Mouse (Mus musculus) intestine, embryonic 15.5 days (tissue): Measurements from ENCODE around the gene Zfhx3. TPM values are rescaled to one million over a fixed set of nuclear protein-coding genes. Genes with fewer than 3 reads are reported as not detected.

Source experiments
- ATAC-seq: fragments of 200-750 bp; cut with Nextera tagmentation; 2 replicates; pipeline ENCODE4 v1.8.0; 2017; ENCODE audit warnings: moderate TSS enrichment, moderate library complexity
- H3K27ac ChIP-seq: fragments of 300-500 bp; sonication (generic); 2 replicates; pipeline ENCODE4 v1.5.1; 2015; ENCODE audit warnings: mild to moderate bottlenecking, inconsistent platforms
- H3K27me3 ChIP-seq: fragments of 300-500 bp; sonication (generic); replicated peaks from 2 replicates; pipeline ENCODE4 v1.6.1; 2015; ENCODE audit warnings: inconsistent platforms
- H3K36me3 ChIP-seq: fragments of 300-500 bp; sonication (generic); 2 replicates; pipeline ENCODE4 v1.6.1; 2015; ENCODE audit warnings: inconsistent platforms
- H3K4me1 ChIP-seq: fragments of 300-500 bp; sonication (generic); replicated peaks from 2 replicates; pipeline ENCODE4 v1.6.1; 2015; ENCODE audit warnings: inconsistent platforms
- H3K4me2 ChIP-seq: fragments of 300-500 bp; sonication (generic); replicated peaks from 2 replicates; pipeline ENCODE4 v1.6.1; 2015; ENCODE audit warnings: mild to moderate bottlenecking, inconsistent platforms
- H3K4me3 ChIP-seq: fragments of 300-500 bp; sonication (generic); replicated peaks from 2 replicates; pipeline ENCODE4 v1.5.1; 2015; ENCODE audit warnings: inconsistent platforms
- H3K9ac ChIP-seq: fragments of 300-500 bp; sonication (generic); 2 replicates; pipeline ENCODE4 v1.6.1; 2015; ENCODE audit warnings: inconsistent platforms
- H3K9me3 ChIP-seq: fragments of 300-500 bp; sonication (generic); 2 replicates; pipeline ENCODE4 v1.6.1; 2016; ENCODE audit warnings: inconsistent platforms
- WGBS: fragments of 180-500 bp; shearing (Covaris S2); methylation state at CpG from one replicate; pipeline ENCODE4 v1.1.7; 2015; 5-methylcytosine and 5-hydroxymethylcytosine counted together
- polyA plus RNA-seq: library from polyadenylated mRNA; unstranded; fragments of >200 nt; fragmentation: Nextera tagmentation; extraction: Ambion mirVana; gene quantifications from 2 replicates; pipeline ENCODE4 v1.2.1, GENCODE M21; 2015

Gene Zfhx3
- polyA plus RNA-seq, 1 experiment from 2014 or later: 11.5 TPM

DNA sequence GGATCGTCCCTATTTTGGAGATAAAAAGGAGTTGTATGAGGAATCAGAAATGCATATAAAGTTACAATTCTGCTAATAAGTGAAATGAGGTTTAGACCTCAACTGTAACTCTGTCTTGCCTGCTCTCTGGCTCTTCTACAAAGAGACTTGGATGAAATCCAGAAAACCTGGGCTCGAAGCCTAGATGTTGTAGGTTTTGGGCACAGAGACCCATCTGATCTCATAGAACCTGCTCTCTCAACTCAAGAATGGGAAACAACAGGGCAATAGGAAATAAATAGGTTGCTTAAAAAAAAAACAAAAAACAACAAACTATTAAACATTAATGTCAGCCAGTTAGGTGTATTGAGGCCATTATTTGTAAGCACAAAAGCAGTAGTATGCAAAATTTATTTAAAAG lies 182.6 kb downstream of the Zfhx3 start:
- no peak overlapping the region for H3K4me3 ChIP-seq
- H3K9me3 ChIP-seq: no peaks in the 10 kb centered on the region
- H3K4me1 ChIP-seq: no peaks in the 10 kb centered on the region
- no peak overlapping the region for H3K4me2 ChIP-seq
- 76% methylated on average over 2 of the region's 2 CpGs for WGBS
- no peaks in the 10 kb centered on the region for H3K36me3 ChIP-seq
- ATAC-seq: no peak
- H3K9ac ChIP-seq: no peak overlapping the region
- no peak overlapping the region for H3K27ac ChIP-seq
- no peaks in the 10 kb centered on the region for H3K27me3 ChIP-seq

DNA sequence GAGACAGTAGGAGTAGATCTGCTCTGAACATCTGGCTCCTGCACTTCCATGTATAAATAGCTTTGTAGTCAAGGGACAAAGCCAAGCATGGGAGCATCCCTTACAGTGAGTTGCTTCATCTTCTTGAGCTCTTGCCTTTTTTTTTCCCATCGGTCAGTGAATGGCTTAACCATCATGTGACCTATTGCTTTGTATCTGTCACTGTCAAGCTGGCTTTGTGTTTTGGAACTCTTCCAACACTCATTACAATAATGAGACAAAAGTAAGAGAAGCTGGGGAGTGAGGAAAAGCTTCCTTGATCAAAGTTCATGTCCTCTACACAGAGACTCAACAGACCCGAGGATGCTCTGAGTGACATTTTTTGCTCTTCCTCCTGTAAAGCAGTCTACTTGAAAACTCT lies 183.0 kb downstream of the Zfhx3 start:
- H3K9ac ChIP-seq: no peak overlapping the region
- H3K27me3 ChIP-seq: no peaks in the 10 kb centered on the region
- no peak overlapping the region for H3K27ac ChIP-seq
- no peaks in the 10 kb centered on the region for H3K9me3 ChIP-seq
- 69% methylated on average over 2 of the region's 2 CpGs for WGBS
- no peak for ATAC-seq
- H3K4me3 ChIP-seq: no peak overlapping the region
- H3K36me3 ChIP-seq: no peaks in the 10 kb centered on the region
- no peak overlapping the region for H3K4me2 ChIP-seq
- no peaks in the 10 kb centered on the region for H3K4me1 ChIP-seq

DNA sequence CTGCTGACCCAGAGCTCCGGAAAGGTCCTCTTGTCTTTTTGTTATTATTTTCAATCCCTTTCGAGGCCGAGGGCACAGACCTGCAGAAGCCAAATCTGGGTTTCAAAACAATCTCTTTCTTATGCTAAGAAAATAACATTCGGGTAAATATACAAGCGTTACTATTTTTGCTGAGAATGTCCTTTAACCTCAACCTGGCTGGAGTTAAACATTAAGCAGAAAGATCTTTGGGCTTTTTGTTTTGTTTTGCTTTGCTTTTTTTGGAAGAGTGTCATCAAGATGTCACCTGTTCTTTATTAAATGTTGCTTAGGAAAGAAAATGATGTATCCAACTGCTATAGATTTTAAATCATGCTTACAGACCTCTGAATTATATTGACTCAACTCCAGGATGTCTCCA lies 204.1 kb downstream of the Zfhx3 start:
- H3K4me2 ChIP-seq: no peak overlapping the region
- no peaks in the 10 kb centered on the region for H3K9me3 ChIP-seq
- H3K36me3 ChIP-seq: no peaks in the 10 kb centered on the region
- 74% methylated on average over 5 of the region's 5 CpGs for WGBS
- H3K27ac ChIP-seq: no peak overlapping the region
- no peak overlapping the region for H3K9ac ChIP-seq
- no peak for ATAC-seq
- no peaks in the 10 kb centered on the region for H3K27me3 ChIP-seq
- H3K4me1 ChIP-seq: no peaks in the 10 kb centered on the region
- H3K4me3 ChIP-seq: no peak overlapping the region

DNA sequence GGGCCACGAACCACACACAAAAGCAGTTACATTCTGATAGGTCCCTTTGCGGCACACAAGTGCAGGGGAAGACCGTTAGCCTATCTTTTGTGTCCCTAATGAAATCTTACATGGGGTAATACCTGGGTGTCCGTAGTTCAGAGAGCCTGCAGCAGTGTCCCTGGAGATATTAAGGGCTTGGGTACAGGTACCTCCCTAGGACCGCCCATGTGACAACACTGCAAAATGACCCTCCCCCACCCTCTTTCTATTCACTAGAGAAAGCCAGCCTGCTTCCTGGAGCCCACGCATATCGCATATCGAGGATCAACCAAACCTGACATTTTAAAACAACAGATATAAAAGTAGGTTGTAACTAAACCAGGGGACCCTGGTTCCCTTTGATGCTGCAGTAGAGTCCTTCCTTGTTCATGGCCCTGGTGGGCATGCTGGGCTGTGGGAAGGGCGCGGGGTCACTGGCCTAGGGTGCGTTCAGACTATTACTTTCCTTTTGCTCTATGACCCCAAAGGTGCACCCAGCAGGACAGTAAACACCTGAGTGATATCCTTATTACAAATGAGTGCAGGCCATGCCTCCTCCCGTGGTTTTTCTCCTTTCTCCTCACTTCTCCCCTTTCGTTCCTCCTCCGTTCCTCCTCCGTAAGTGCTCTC lies 206.3 kb downstream of the Zfhx3 start:
- 73% methylated on average over 15 of the region's 15 CpGs for WGBS
- Histone ChIP-seq H3K9ac (no peak overlapping the region), H3K9me3 (no peaks in the 10 kb centered on the region), H3K27ac (no peak overlapping the region), H3K4me3 (no peak overlapping the region), H3K27me3 (no peaks in the 10 kb centered on the region), H3K36me3 (no peaks in the 10 kb centered on the region), H3K4me1 (no peaks in the 10 kb centered on the region), H3K4me2 (no peak overlapping the region)
- ATAC-seq: no peak

DNA sequence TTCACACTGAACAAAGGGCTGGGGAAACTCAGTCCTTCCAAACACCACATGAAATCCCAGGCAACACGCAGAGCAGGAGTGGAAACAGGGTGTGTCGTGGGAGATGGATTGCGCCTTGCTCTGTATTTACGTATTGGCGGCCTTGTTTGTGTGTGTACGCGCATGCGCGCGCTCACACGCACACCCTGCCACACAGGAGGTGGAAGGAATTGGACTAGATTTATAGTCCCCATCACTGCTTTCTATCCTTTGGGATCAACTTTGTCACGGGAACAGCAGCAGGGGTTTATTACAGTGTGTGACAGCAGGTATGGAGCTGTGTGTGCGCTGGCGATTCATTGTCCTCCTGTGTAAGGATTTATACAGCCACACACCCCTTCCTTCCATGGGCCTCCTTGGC lies 228.4 kb downstream of the Zfhx3 start:
- Histone ChIP-seq H3K4me2 (no peak overlapping the region), H3K9ac (no peak overlapping the region), H3K4me3 (no peak overlapping the region), H3K27ac (no peak overlapping the region), H3K4me1 (no peaks in the 10 kb centered on the region), H3K27me3 (no peaks in the 10 kb centered on the region), H3K36me3 (no peaks in the 10 kb centered on the region), H3K9me3 (no peaks in the 10 kb centered on the region)
- 76% methylated on average over 14 of the region's 14 CpGs for WGBS
- no peak for ATAC-seq

DNA sequence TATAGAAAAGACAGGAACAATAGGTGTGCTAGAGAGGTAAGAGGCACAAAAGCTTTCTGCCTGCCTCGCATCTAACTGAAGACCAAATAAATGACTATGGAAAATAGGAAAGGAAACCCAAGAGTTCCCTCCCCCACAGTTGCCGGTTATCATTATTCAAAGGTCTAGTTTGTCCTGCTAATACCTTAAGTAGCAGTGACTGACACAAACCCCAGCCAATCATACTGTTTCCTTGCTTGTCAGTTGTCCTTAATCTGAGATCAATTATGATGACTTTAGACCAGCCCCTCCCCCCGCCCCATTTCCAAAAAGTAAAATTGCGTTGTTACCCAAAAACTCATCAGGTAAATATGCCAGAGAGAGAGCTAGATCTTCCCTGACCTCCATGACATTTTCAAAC lies 240.9 kb downstream of the Zfhx3 start:
- 83% methylated on average over 4 of the region's 4 CpGs for WGBS
- no peak overlapping the region for H3K4me3 ChIP-seq
- ATAC-seq: no peak
- H3K9ac ChIP-seq: no peak overlapping the region
- H3K4me2 ChIP-seq: no peak overlapping the region
- H3K4me1 ChIP-seq: no peaks in the 10 kb centered on the region
- H3K27me3 ChIP-seq: no peaks in the 10 kb centered on the region
- no peaks in the 10 kb centered on the region for H3K9me3 ChIP-seq
- no peak overlapping the region for H3K27ac ChIP-seq
- no peaks in the 10 kb centered on the region for H3K36me3 ChIP-seq

DNA sequence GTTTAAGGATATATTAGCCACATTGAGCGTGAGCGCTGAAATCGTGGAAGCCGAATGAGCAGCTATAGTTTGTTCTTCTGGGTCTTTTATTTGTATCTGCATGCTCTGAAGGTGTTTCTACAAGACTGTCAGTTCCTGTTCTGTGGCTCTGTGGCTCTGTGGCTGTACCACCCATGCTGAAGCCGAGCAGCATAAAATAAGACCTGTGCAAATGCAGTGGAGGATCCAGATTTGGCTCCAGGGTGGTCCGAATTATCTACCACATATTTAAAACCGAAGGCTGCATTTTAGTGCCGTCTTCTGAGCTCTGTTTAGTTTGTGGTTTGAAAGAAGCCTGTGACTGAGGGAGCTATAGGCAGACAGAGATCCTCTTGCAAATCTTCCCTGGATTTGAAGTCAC lies 241.5 kb downstream of the Zfhx3 start:
- Histone ChIP-seq H3K4me2 (no peak overlapping the region), H3K4me1 (no peaks in the 10 kb centered on the region), H3K9me3 (no peaks in the 10 kb centered on the region), H3K27ac (no peak overlapping the region), H3K27me3 (no peaks in the 10 kb centered on the region), H3K36me3 (no peaks in the 10 kb centered on the region), H3K9ac (no peak overlapping the region), H3K4me3 (no peak overlapping the region)
- 51% methylated on average over 8 of the region's 8 CpGs for whole genome bisulfite sequencing
- no peak for ATAC-seq

DNA sequence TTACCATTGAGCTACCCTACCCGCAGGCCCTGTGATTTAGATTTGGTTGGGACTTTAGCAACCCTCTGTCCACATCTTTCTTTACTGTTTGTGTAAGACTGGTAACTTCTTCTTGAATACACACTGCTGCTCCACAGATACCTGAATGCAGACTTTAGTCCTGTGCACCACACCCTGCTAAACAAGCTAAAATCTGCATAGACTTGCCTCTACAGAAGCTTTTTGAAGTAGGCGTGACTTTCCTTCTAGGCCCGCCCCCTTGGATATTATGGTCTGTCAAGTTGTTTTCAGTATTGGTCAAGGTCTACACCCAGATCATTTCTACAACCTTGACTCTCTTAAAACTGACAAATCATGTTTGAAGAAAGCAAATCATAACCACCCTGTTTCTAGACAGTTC lies 243.8 kb downstream of the Zfhx3 start:
- Histone ChIP-seq H3K27ac (no peak overlapping the region), H3K9ac (no peak overlapping the region), H3K4me3 (no peak overlapping the region), H3K4me2 (no peak overlapping the region), H3K4me1 (no peaks in the 10 kb centered on the region), H3K36me3 (no peaks in the 10 kb centered on the region), H3K9me3 (no peaks in the 10 kb centered on the region), H3K27me3 (no peaks in the 10 kb centered on the region)
- peak; percentile 45; the same call in 1 of the 2 replicates for ATAC-seq
- 80% methylated on average over 3 of the region's 3 CpGs for WGBS

DNA sequence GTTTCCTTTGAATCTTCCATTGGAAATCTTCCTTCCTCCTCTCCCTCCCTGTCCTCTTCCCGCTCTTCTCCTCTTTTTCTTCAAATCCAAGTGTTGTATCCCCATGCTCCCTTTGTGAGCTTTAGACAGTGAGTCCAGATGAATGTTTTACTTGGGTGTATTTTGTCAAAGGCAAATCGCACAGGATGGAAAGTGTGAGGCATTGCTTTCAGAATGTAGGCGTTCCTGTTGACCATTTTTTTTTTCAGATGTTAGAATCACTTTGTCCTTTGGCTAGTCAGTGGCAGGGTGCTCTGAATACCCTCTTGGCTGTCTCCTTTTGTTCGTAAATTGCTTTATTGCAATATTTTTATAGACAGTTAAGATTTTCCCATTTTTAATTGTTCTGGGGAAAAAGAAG lies 245.6 kb downstream of the Zfhx3 start:
- no peak overlapping the region for H3K9ac ChIP-seq

DNA sequence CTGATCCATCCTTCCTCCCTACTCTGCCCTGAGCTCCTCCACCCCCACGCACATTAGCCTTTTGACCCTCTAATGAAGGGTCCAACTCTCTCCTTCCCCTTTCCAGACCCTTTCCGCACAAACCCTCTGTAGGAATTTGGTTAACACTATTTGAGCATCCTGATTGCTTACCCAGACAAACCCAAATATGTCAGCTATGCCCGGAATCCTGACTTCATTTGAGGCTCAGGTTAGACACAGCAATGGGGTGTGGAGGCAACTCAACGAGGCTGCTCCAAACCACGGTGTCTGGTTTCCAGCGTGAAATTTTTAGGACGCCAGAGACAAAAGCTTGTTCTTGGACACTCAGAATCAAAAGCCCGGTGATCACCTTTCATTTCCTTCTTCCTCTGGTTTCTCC lies 252.1 kb downstream of the Zfhx3 start:
- Histone ChIP-seq H3K27ac (no peak overlapping the region), H3K4me2 (no peak overlapping the region), H3K4me3 (no peak overlapping the region), H3K27me3 (no peaks in the 10 kb centered on the region), H3K9ac (no peak overlapping the region), H3K36me3 (no peaks in the 10 kb centered on the region), H3K9me3 (no peaks in the 10 kb centered on the region), H3K4me1 (no peaks in the 10 kb centered on the region)
- WGBS: 48% methylated on average over 8 of the region's 8 CpGs
- no peak for ATAC-seq

More for the DNA sequence above, 245.6 kb downstream of the Zfhx3 start:
- no peaks in the 10 kb centered on the region for H3K27me3 ChIP-seq
- no peak for ATAC-seq
- H3K9me3 ChIP-seq: no peaks in the 10 kb centered on the region
- H3K4me3 ChIP-seq: no peak overlapping the region
- no peak overlapping the region for H3K4me2 ChIP-seq
- H3K36me3 ChIP-seq: no peaks in the 10 kb centered on the region
- H3K27ac ChIP-seq: no peak overlapping the region
- no peaks in the 10 kb centered on the region for H3K4me1 ChIP-seq
- 67% methylated on average over 4 of the region's 4 CpGs for WGBS

DNA sequence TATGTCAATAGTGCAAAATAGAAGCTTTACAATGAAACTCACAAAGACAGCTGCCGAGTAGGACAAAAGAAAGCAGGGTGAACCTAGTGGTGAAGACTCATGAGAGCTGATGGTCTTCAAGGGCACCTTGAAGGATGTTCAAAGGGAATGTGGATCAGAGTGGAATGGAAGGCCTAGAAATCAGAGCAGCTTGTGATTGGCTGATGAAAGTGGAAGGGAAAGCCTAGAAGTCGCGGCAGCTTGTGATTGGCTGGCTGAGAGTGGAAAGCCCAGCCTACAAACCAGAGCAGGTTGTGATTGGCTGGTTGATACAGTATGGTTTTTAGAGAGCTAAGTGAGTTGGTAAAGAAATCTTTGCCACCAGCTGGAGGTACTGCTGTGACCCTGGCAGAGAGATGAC lies 272.6 kb downstream of the Zfhx3 start:
- 94% methylated on average over 3 of the region's 3 CpGs for WGBS
- Histone ChIP-seq H3K9me3 (no peaks in the 10 kb centered on the region), H3K36me3 (no peaks in the 10 kb centered on the region)

DNA sequence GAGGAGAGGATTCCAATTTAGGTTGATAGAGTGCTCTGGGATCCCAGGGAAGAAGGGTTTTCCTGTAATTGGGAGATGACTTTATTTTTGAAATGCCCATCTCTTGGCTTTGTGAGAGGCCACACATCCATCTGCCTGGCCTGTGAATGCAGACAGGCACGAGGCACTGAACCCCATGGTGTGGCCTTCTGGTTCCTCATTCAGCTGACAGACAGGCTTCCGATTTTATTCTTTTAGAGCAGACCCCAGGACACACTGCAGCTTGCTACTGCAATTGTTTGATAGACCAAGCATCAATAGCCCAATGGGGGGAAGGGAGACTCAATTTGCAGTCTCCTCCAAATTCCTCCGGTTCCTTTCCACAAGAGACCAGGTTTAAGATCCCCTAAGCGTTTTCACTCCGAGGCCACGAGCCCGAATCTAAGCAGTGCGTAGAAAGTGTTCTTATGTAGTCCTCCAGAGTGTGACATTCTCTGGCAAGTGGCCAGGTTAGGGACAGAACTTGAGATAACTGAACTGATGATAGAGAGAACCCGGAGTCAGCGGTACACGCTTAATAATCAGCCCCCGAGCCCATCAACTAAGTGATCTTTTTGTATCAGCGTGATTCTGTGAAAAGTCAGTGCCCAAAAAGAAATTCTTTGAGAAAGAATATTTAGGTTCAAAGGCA lies 275.9 kb downstream of the Zfhx3 start:
- Histone ChIP-seq H3K27ac (no peak overlapping the region), H3K36me3 (no peaks in the 10 kb centered on the region), H3K4me2 (no peak overlapping the region), H3K4me1 (no peaks in the 10 kb centered on the region), H3K27me3 (no peaks in the 10 kb centered on the region), H3K4me3 (no peak overlapping the region), H3K9ac (no peak overlapping the region), H3K9me3 (no peaks in the 10 kb centered on the region)
- ATAC-seq: no peak
- WGBS: 69% methylated on average over 13 of the region's 13 CpGs

More for the DNA sequence above, 272.6 kb downstream of the Zfhx3 start:
- no peak for ATAC-seq
- H3K4me3 ChIP-seq: no peak overlapping the region
- no peaks in the 10 kb centered on the region for H3K4me1 ChIP-seq
- H3K27ac ChIP-seq: no peak overlapping the region
- no peak overlapping the region for H3K9ac ChIP-seq
- H3K27me3 ChIP-seq: no peaks in the 10 kb centered on the region
- H3K4me2 ChIP-seq: no peak overlapping the region

DNA sequence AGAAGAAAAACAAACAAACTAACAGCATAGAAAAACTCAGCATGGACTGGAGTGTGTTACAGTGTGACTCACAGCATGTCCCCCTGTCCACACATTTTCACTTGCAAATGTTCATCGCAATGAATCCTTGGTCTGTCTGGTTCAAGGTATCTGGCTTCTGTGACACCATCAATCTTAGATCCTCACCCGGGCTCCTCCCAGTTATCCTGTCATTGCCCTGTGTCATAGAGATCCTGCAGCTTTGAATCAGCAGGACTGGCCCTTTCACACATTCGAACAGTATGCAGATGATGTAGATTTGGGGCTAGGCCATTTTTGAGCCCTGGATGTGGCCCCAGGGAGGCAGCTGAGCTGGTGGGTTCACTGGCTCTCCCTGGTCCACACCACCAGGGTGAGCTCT lies 278.1 kb downstream of the Zfhx3 start:
- Histone ChIP-seq H3K27me3 (no peaks in the 10 kb centered on the region), H3K9me3 (no peaks in the 10 kb centered on the region), H3K27ac (no peak overlapping the region), H3K9ac (no peak overlapping the region), H3K36me3 (no peaks in the 10 kb centered on the region), H3K4me1 (no peaks in the 10 kb centered on the region), H3K4me2 (no peak overlapping the region), H3K4me3 (no peak overlapping the region)
- no peak for ATAC-seq
- 69% methylated on average over 3 of the region's 3 CpGs for WGBS
